Mouse (Mus musculus): ENCODE measurements around the gene Awat1. TPM values are rescaled to one million over a fixed set of nuclear protein-coding genes. Genes with fewer than 3 reads are reported as not detected.

Gene Awat1
- not detected in 2 replicates for polyA plus RNA-seq (2015; fragmentation: Nextera tagmentation; extraction: Ambion mirVana)

DNA sequence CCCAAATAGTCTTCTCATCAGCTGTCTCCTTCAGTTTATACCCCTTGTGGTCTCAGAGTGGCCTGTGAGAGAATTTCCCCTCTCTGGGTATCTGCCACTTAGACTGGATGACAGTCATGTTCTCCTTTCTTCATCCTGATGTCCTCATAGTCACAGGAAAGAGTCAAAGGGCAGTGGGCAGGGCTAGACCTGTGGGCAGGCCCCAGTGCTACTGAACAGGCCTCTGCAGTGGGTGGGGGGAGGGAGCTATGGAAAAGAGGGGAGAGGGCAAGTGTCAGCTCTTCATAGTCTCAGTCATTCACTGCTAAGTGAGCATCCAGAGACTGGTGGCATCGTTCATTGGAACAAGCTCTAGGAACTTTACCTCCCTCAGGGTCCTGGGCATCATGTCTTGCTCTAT, at the start of gene Awat1:
Awat1 (plus strand) TSS at position 301 of the 400 bp plus-strand sequence.
- H3K4me3 ChIP-seq = no peak within 1 kb of the TSS
- no peaks in the 10 kb centered on the region for H3K27me3 ChIP-seq
- no peaks in the 10 kb centered on the region for H3K36me3 ChIP-seq
- no peak within 1 kb of the TSS for H3K27ac ChIP-seq (replicated peaks)
- no peak within 1 kb of the TSS for H3K4me2 ChIP-seq (replicated peaks)
- H3K4me1 ChIP-seq = no peaks in the 10 kb centered on the region
- H3K9ac ChIP-seq (replicated peaks) = no peak within 1 kb of the TSS
- no peak for ATAC-seq (replicated peaks)
- 74% methylated on average over 1 of the region's 1 CpGs for WGBS
- H3K9me3 ChIP-seq = no peaks in the 10 kb centered on the region

- no peak for ATAC-seq (replicated peaks)
- 67% methylated on average over 4 of the region's 4 CpGs for WGBS
- Histone ChIP-seq H3K9ac (replicated peaks) (no peak within 1 kb of the TSS), H3K4me1 (no peaks in the 10 kb centered on the region), H3K36me3 (no peaks in the 10 kb centered on the region), H3K27me3 (no peaks in the 10 kb centered on the region), H3K4me2 (replicated peaks) (no peak within 1 kb of the TSS), H3K9me3 (no peaks in the 10 kb centered on the region), H3K27ac (replicated peaks) (no peak within 1 kb of the TSS), H3K4me3 (no peak within 1 kb of the TSS)
Observed at GRCm38 (mm10) chrX:100524471-100524870, 47.6 kb upstream of the Awat1 start, which contains the start of gene Dgat2l6. TSS of gene Dgat2l6 (plus strand) at chrX:100524838.

DNA sequence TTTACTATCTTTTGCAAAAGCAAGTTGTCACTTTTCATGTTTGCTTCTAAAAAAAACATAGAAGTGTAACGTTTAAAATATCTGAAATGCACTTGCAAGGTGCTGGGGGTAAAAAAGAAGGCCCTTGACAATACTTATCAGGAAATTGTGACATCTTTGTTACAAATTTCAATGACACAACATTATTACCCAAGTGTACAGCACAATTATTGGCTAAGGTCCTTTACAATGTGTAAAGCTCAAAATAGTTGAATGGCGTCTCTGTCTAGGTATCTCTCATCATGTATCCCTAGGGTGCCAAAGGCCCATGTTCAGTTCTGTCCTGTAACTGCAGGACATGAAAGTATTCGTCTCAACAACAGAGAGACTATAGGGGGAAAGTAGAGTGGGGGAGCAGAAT, 16.0 kb upstream of the Awat1 start:
- H3K27ac ChIP-seq (replicated peaks) = no peak overlapping the region
- no peak for ATAC-seq (replicated peaks)
- 86% methylated on average over 3 of the region's 3 CpGs for WGBS

GRCm38 (mm10) chrX:100565696-100566095, 6.4 kb upstream of the Awat1 start:
- no peak for ATAC-seq (replicated peaks)
- Histone ChIP-seq H3K36me3 (no peaks in the 10 kb centered on the region), H3K27me3 (no peaks in the 10 kb centered on the region), H3K9ac (replicated peaks) (no peak overlapping the region), H3K4me1 (no peaks in the 10 kb centered on the region), H3K4me2 (replicated peaks) (no peak overlapping the region), H3K4me3 (no peak overlapping the region), H3K9me3 (no peaks in the 10 kb centered on the region), H3K27ac (replicated peaks) (no peak overlapping the region)
- WGBS = 86% methylated on average over 3 of the region's 3 CpGs

More for the DNA sequence above, 16.0 kb upstream of the Awat1 start:
- H3K4me1 ChIP-seq = no peaks in the 10 kb centered on the region
- no peaks in the 10 kb centered on the region for H3K36me3 ChIP-seq
- no peak overlapping the region for H3K4me3 ChIP-seq
- no peaks in the 10 kb centered on the region for H3K9me3 ChIP-seq
- no peaks in the 10 kb centered on the region for H3K27me3 ChIP-seq
- no peak overlapping the region for H3K9ac ChIP-seq (replicated peaks)
- H3K4me2 ChIP-seq (replicated peaks) = no peak overlapping the region

DNA sequence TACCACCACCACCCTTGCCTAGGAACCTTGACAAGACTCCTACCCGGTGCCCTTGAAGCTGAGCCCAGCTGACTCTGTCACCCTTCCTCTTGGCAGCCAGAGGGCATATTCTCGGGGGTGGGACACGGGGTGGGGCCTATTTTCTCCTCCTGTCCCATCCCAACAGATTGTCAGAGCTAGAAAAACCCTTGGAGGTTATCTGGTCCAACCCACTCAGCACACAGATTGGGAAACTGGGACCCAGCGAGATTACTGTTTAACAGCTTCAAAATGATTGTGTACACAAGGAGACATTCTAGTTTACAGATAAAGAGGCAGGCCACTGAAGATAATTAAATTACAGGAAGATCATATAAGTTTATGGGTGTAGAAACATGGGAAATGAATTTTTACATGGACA, 22.7 kb downstream of the Awat1 start, which contains the start of gene P2ry4:
P2ry4 (minus strand) TSS at position 79 of the 400 bp plus-strand sequence.
- ATAC-seq (replicated peaks) = no peak

DNA sequence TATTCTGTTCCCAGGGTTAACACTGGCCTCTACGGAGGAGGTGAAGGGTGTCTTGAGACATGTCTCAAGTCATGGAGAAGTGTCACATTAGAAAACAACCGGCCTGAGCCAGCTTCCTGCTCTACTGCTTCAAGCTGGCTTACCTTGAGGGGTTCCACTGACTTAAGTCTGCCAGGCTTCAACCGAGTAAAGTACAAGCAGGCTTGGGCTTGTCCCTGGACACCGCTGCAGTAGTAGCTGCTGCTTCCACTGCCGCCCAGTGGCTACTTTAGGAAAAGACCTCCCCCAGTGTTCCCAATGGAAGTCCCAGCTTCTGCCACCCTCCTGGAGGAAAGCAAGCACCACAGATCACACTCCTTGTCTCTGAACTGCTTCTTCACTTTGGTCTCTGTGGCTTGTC, 25.4 kb downstream of the Awat1 start:
- H3K9me3 ChIP-seq = no peaks in the 10 kb centered on the region
- H3K4me2 ChIP-seq (replicated peaks) = no peak overlapping the region
- no peak overlapping the region for H3K4me3 ChIP-seq
- WGBS = 27% methylated on average over 5 of the region's 5 CpGs
- 0 out of 2 replicates have a peak, but pooled peaks have one; percentile 41 for ATAC-seq (replicated peaks)
- H3K27me3 ChIP-seq = no peaks in the 10 kb centered on the region
- no peak overlapping the region for H3K27ac ChIP-seq (replicated peaks)
- no peaks in the 10 kb centered on the region for H3K4me1 ChIP-seq
- no peak overlapping the region for H3K9ac ChIP-seq (replicated peaks)
- no peaks in the 10 kb centered on the region for H3K36me3 ChIP-seq

More for the DNA sequence above, 22.7 kb downstream of the Awat1 start, which contains the start of gene P2ry4:
- H3K4me3 ChIP-seq = no peak within 1 kb of the TSS
- no peaks in the 10 kb centered on the region for H3K36me3 ChIP-seq
- H3K4me1 ChIP-seq = no peaks in the 10 kb centered on the region
- H3K27ac ChIP-seq (replicated peaks) = no peak within 1 kb of the TSS
- no peak within 1 kb of the TSS for H3K4me2 ChIP-seq (replicated peaks)
- WGBS = 60% methylated on average over 4 of the region's 4 CpGs
- H3K9me3 ChIP-seq = no peaks in the 10 kb centered on the region
- H3K9ac ChIP-seq (replicated peaks) = no peak within 1 kb of the TSS
- H3K27me3 ChIP-seq = no peaks in the 10 kb centered on the region

DNA sequence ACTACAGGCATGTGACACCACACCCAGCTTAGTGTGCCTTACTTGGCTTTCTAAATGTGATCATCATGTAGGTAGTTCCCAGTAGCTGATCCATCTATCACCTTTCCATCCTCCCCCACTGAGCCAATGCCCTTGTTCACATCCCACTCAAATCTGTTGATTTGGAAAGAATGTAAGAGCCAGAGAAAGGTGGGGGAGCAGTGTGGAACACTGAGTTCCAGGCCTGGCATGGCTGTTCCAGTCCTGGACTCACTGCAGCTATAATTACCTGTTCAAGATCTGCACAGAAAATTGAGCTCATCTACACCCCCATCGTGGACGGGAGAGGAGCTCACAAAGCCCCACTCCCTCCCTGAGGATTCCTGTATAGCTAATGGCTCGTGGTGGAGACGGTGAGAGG, 27.7 kb downstream of the Awat1 start:
- H3K9ac ChIP-seq (replicated peaks) = no peak overlapping the region
- no peaks in the 10 kb centered on the region for H3K9me3 ChIP-seq
- WGBS = 70% methylated on average over 4 of the region's 4 CpGs
- H3K36me3 ChIP-seq = no peaks in the 10 kb centered on the region
- no peaks in the 10 kb centered on the region for H3K4me1 ChIP-seq
- no peak for ATAC-seq (replicated peaks)
- H3K27me3 ChIP-seq = no peaks in the 10 kb centered on the region
- no peak overlapping the region for H3K4me2 ChIP-seq (replicated peaks)
- no peak overlapping the region for H3K4me3 ChIP-seq
- H3K27ac ChIP-seq (replicated peaks) = no peak overlapping the region

- Histone ChIP-seq H3K4me2 (replicated peaks) (no peak within 1 kb of the TSS), H3K36me3 (no peaks in the 10 kb centered on the region), H3K27ac (replicated peaks) (no peak within 1 kb of the TSS), H3K9ac (replicated peaks) (no peak within 1 kb of the TSS), H3K9me3 (no peaks in the 10 kb centered on the region), H3K4me3 (no peak within 1 kb of the TSS), H3K27me3 (no peaks in the 10 kb centered on the region), H3K4me1 (no peaks in the 10 kb centered on the region)
- ATAC-seq (replicated peaks) = no peak
- 36% methylated on average over 1 of the region's 1 CpGs for WGBS
Observed at GRCm38 (mm10) chrX:100605314-100605713, 33.3 kb downstream of the Awat1 start, which contains the start of gene Arr3. TSS of gene Arr3 (plus strand) at chrX:100605497.

DNA sequence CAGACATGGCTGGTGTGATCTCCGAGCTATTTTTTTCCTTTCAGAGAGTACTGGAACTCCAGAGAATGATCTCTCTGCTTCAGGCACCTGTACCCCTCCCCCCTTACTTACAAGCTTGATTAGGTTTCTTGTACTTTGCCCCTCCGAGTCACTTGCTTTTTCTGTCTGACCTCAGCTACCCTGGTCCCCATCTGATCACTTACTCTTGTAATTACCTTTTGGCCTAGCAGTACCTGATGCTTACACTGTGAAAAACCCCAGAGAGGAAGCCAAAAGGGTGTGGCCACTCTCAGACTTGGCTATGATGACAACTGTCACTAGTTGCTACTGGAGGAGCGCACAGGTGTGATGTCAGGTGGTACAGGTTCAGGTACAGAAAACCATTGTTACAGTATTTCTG, 46.4 kb downstream of the Awat1 start:
- Histone ChIP-seq H3K9ac (replicated peaks) (no peak overlapping the region), H3K9me3 (no peaks in the 10 kb centered on the region), H3K27me3 (no peaks in the 10 kb centered on the region), H3K4me2 (replicated peaks) (no peak overlapping the region), H3K27ac (replicated peaks) (no peak overlapping the region), H3K4me1 (no peaks in the 10 kb centered on the region), H3K36me3 (peaks cover 10% of the 10 kb centered on the region; the same call in 1 of the 2 replicates), H3K4me3 (no peak overlapping the region)
- no peak for ATAC-seq (replicated peaks)
- WGBS = 63% methylated on average over 3 of the region's 3 CpGs

DNA sequence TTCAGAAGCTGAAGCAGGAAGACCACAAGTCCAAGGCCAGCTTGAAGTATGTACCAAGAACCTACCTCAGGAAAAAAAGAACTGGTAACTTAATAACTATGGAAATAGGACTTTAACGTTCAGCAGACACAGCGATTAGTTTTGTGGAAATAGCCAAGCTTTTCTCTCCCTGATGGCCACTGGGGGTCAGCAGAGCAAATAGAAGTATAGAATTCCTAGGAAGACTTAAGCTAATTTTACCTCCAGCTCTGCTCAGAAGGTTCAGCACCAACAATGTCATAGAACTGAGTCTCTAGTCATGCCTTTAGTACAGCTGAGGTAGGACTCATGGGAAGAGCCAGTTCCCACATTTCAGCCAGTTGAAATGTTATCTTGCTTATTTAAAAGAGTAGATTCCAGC, 49.3 kb downstream of the Awat1 start:
- Histone ChIP-seq H3K4me2 (replicated peaks) (no peak overlapping the region), H3K9ac (replicated peaks) (no peak overlapping the region), H3K27ac (replicated peaks) (no peak overlapping the region), H3K4me1 (peaks cover 6% of the 10 kb centered on the region), H3K27me3 (no peaks in the 10 kb centered on the region), H3K36me3 (peaks cover 10% of the 10 kb centered on the region; the same call in 1 of the 2 replicates), H3K9me3 (no peaks in the 10 kb centered on the region), H3K4me3 (no peak overlapping the region)
- no peak for ATAC-seq (replicated peaks)
- 65% methylated on average over 2 of the region's 2 CpGs for WGBS

GRCm38 (mm10) chrX:100624242-100624641, 52.2 kb downstream of the Awat1 start:
- 84% methylated on average over 4 of the region's 4 CpGs for WGBS
- no peak overlapping the region for H3K4me3 ChIP-seq
- no peak overlapping the region for H3K9ac ChIP-seq (replicated peaks)
- H3K4me2 ChIP-seq (replicated peaks) = no peak overlapping the region
- H3K9me3 ChIP-seq = no peaks in the 10 kb centered on the region
- peaks cover 10% of the 10 kb centered on the region; the same call in 1 of the 2 replicates for H3K36me3 ChIP-seq
- H3K27ac ChIP-seq (replicated peaks) = no peak overlapping the region
- peaks cover 10% of the 10 kb centered on the region for H3K4me1 ChIP-seq
- H3K27me3 ChIP-seq = no peaks in the 10 kb centered on the region
- no peak for ATAC-seq (replicated peaks)

DNA sequence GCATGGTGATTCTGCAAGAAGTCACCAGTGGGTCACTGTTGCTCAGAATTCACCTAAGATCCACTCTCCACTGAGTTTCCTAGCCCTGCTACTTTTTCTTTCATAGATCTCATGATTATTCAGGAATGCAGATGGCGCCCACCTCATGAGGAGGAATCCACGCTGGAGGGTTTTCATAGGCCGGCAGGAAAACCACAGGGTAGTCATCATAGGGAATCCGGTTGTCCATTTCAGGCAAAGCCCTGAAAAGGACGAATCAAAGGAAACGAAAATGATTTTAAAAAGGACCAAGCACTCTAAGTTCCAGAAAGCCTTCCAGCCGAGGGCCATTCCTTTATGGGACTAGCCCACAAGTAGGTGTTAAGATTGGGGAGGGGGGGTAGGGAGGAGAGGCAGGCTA, 53.1 kb downstream of the Awat1 start:
- ATAC-seq (replicated peaks) = no peak
- WGBS = 41% methylated on average over 7 of the region's 7 CpGs

DNA sequence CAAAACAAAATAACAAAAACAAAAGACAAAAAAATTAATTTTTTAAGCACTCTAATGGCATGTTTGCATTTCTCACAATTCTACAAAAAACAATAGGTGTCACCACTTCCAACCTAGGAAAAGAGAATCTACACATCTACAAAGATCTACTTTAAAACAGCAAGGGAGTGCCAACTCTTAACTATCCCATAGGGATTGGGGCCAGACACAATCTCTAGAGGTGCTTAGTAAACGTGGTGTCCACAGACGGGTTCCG, 53.4 kb downstream of the Awat1 start, which contains the start of gene Kif4:
Kif4 (plus strand) TSS at position 192 of the 256 bp plus-strand sequence.
- WGBS = 18% methylated on average over 3 of the region's 3 CpGs
- Histone ChIP-seq H3K27ac (replicated peaks) (0 out of 2 replicates have a peak within 1 kb of the TSS, but pooled peaks have one; percentile 43), H3K4me3 (peak within 1 kb of the TSS; percentile 55), H3K27me3 (no peaks in the 10 kb centered on the region), H3K4me1 (peaks cover 10% of the 10 kb centered on the region), H3K36me3 (peaks cover 10% of the 10 kb centered on the region; the same call in 1 of the 2 replicates), H3K9me3 (no peaks in the 10 kb centered on the region), H3K9ac (replicated peaks) (peak within 1 kb of the TSS; percentile 63), H3K4me2 (replicated peaks) (peak within 1 kb of the TSS; percentile 74)
- no peak for ATAC-seq (replicated peaks)

More for the DNA sequence above, 53.1 kb downstream of the Awat1 start:
- peak overlapping the region; percentile 74 for H3K4me2 ChIP-seq (replicated peaks)
- peaks cover 10% of the 10 kb centered on the region; the same call in 1 of the 2 replicates for H3K36me3 ChIP-seq
- H3K4me3 ChIP-seq = peak overlapping the region; percentile 55
- no peaks in the 10 kb centered on the region for H3K9me3 ChIP-seq
- H3K27me3 ChIP-seq = no peaks in the 10 kb centered on the region
- H3K9ac ChIP-seq (replicated peaks) = peak overlapping the region; percentile 63
- H3K27ac ChIP-seq (replicated peaks) = no peak overlapping the region
- H3K4me1 ChIP-seq = peaks cover 10% of the 10 kb centered on the region
